Mouse (Mus musculus): Measurements from ENCODE around the gene Dusp1. TPM values are rescaled to one million over a fixed set of nuclear protein-coding genes. Genes with fewer than 3 reads are reported as not detected.

The Dusp1 gene
- total RNA-seq, 1 experiment from 2014 or later: 198 TPM

DNA sequence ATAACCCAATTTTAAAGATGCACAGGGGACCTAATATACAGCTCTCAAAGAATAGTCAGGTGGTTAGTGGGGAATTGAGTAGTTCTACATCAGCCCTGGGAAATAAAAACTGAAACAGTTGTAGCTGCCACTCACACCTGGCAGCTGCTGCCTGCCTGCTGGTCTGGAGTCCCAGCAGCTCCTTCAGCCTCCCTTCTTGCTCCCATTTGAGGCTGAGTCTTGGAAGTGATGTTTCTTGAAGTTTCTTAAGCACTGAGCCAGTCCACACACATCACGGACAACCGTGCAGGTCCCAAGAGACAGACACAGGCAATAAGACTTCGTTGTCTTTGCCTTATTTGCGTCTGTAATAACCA, 5.9 kb upstream of the Dusp1 start:
- no peak for ATAC-seq (replicated peaks; ENCODE audit: insufficient number of reproducible peaks, low FRiP score, low TSS enrichment, poor library complexity, severe bottlenecking)

DNA sequence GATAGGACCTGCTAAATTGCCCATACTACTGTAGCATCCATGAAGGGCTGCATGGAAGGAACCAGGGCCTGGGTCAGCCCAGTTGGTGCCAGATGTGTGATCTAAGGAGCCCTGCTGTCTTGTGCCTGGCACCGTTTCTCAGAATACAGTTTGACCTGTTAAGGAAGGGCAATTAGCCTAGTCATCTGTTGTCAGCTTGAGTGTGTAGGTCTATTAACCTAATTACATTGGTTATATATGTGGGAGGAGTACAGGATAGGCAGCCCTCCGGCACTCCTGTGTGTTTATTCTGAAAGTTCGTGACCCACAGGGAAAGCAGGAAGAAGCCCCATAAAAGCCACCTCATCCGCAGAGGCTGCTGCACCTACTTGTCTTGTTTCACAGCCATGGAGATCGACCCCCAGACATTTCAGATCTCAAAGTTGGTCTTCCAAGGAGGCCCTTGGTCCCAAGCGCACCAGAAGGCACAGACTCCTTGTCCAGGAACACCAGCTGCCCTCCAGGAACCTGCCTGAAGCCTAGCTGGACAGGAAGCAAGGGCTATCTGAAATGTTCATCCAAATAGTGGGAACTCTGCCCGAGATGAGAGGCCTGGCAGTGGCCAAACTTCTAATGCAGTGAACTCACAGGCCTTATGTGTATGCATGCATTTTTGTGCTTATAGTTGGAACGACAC, 5.4 kb upstream of the Dusp1 start:
- ATAC-seq (replicated peaks; ENCODE audit: insufficient number of reproducible peaks, low FRiP score, low TSS enrichment, poor library complexity, severe bottlenecking): no peak

DNA sequence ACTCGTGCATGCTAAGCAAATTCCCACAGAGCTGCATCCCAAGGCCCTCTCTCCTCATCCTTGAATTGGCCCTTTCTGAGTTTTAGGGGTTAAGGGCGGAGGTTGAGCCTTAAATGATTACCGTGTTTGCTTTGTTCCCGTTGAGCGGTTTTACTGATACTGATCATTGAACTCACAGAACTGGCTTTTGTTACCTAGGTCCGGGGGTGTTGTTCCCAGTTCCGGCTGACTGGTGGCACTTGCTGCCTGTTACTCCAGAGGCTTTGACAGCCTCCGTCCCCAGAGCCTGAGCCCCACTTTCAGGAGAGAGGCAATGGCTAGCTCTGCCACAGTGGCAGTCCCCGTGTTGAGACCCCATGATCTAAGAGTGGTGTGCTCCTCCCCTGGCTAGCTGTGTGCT, 2.5 kb upstream of the Dusp1 start:
- no peak for ATAC-seq (replicated peaks; ENCODE audit: insufficient number of reproducible peaks, low FRiP score, low TSS enrichment, poor library complexity, severe bottlenecking)

DNA sequence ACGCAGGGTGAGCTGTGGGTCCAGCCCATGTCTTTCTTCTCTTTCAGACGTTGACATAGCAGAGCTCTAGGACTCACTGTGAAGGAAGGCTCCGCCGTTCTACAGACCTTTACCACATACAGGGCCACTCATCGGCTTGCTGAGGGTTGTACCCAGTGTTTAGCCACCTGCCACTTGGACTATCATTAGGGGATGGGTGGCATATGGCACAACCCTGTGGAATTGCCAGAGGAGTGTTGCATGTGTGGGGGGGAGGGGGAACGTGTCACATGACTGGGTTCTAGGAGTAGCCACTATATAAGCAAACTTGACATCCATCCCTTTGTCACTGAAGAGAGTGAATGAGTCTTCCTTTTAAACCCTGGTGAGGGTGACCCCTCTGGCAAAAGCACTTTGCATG, 1.5 kb upstream of the Dusp1 start:
- no peak for ATAC-seq (replicated peaks; ENCODE audit: insufficient number of reproducible peaks, low FRiP score, low TSS enrichment, poor library complexity, severe bottlenecking)

DNA sequence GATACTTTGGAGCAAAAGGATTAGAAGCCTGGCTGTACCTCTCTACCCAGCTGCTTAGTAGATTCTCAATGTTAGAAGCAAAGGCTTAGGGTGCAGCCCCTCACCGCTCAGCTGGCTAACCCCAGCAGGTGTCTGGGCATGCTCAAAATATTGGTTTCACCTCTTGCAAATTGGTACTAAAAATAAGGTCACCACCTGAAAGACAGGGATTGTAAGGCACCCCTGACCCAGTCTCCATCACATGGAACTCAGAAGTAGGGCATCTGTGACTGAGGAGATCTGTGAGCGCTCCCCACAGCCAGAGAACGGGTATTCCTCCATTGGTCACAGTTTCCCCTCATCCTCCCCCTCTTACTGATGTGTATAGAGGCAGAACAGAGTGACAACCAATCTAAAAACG, 364 bp upstream of the Dusp1 start:
- ATAC-seq (replicated peaks; ENCODE audit: insufficient number of reproducible peaks, low FRiP score, low TSS enrichment, poor library complexity, severe bottlenecking): no peak

DNA sequence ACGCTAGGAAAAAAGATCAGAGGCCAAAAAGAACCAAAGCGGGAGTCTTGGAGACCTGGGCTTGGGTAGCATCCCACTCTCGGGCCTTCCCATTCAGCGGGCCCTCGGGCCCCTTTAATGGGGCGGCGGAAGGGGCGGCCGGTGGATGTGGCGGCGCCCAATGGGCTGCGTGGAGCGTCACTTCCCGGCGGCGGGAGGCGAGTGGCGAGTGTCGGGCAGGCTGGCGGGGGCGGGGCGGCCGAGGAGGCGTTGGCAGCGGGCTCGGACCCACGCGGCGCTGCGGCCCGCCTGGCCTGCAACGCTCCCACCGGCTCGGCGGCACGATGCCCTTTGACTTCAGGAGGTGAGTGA, 663 bp downstream of the Dusp1 start, which contains the start of gene Ergic1:
Ergic1 (plus strand) TSS at position 200 of the 351 bp plus-strand sequence.
- ATAC-seq (replicated peaks; ENCODE audit: insufficient number of reproducible peaks, low FRiP score, low TSS enrichment, poor library complexity, severe bottlenecking): peak; percentile 90

DNA sequence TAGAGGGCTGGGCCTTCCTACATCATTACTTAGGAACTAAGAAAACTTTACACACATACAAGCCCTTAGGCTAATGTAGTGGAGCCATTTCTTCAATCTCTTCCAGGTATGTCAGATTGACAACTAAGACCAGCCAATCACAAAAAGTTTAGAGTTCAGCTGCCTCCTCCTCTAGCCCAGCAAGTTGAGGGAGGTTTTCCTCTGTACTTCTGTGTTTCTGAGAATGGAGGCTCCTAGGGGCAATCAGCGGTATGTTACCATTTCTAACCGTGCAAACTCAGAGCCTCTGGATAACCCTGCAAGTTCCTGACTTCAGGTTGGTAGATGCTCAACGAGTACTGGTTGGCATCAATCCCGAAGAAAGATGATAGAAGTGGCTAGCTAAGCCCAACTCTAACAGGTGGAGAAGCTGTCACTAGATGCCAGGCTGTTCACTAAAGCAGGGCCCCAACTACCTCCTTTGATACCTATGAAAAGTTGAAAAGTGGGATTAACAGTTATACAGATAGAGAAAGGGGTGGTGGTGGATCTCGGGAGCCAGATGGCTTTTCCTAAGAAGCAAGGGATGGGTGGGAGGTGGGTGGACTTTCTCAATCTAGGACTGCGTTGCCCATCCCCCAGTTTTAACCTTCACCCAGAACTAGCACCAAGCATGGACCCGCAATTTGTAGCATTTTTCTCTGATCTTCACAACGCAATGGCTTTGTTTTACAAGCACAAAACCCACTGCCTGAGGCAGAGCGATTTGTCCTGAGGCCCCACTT, 1.2 kb downstream of the Dusp1 start:
- ATAC-seq (replicated peaks; ENCODE audit: insufficient number of reproducible peaks, low FRiP score, low TSS enrichment, poor library complexity, severe bottlenecking): no peak

DNA sequence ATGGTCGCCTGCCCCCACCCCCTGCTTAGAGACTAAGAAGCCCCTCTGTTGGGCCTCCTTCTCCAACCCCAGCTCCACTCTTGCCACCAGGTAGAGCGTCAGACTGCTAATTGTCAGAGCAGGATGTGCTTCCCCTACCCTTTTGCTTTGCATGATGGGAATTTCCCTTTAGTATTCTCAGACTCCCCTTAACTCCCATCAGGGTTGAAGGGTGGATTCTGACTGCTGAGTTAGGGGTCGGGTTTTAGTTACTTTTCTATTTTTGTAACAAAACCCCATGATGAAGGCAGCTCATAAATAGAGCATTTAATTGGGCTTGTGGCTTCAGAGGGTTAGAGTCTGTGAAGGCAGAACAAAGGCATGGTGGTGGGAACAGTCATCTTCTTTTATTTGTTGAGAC, 8.9 kb downstream of the Dusp1 start:
- no peak for ATAC-seq (replicated peaks; ENCODE audit: insufficient number of reproducible peaks, low FRiP score, low TSS enrichment, poor library complexity, severe bottlenecking)

DNA sequence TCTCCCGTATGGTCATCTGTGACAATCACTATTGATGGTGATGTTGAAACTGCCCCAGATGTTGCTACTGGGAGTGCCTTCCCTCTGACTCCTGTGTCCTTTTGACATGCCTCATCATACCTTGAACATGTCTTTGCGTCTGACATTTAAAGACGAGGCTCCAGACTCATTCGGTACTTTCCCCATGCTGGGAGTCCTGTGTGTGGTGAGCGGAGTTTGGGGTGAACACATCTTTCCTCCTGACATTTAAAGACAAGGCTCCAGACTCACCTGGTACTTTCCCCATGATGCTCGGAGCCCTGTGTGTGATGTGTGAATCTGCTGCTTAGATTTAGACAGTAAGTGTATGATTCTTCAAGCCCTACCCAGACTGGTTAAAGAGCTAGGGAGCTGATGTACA, 10.8 kb downstream of the Dusp1 start:
- no peak for ATAC-seq (replicated peaks; ENCODE audit: insufficient number of reproducible peaks, low FRiP score, low TSS enrichment, poor library complexity, severe bottlenecking)

DNA sequence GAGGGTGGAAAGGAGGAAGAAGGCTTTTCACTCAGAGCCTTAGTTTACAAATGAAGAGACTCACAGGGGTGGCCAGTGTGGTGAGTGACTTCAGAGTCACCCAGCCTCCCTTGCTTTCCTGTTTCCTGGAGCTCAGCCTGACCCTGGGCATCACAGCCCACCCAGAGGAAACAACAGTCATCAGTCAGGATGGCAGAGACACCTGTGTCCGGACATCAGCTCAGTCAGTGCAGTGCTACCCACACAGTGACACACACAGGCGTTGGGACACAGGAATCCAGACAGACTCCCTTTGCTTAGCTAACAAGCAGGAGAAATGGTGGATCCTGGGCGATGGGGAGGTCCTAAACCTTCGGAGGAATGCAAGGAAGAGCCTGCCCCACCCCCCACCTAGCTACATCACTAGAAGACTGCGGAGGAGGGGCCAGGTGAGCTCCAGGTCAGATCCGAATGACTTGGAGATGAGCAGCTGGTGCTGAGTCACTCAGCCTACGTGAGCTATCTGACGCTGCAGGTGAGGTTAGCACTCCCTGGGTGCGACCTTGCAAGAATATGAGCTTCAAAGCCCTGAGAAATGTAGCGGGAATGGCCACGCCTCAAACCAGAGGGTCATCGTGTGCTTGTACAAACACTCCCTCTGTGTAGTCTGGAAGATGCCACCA, 12.6 kb downstream of the Dusp1 start:
- ATAC-seq (replicated peaks; ENCODE audit: insufficient number of reproducible peaks, low FRiP score, low TSS enrichment, poor library complexity, severe bottlenecking): no peak

DNA sequence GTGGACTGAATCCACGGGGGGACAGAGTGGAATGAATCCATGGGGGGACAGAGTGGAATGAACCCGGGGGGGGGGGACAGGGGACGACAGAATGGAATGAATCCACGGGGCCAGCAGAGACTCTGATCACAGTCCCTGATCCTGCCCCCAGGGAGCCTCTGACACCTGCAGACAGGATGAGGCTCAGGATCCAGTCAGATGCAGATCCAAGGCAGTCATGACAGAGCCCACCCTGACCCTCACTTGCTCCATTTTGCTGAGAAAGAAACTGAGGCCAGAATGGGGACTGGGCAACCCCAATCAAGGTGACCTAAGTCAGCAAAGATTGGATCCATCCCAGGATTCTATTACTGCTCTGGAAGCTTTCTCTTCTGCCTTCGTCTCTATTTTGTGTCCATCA, 13.4 kb downstream of the Dusp1 start:
- ATAC-seq (replicated peaks; ENCODE audit: insufficient number of reproducible peaks, low FRiP score, low TSS enrichment, poor library complexity, severe bottlenecking): no peak

DNA sequence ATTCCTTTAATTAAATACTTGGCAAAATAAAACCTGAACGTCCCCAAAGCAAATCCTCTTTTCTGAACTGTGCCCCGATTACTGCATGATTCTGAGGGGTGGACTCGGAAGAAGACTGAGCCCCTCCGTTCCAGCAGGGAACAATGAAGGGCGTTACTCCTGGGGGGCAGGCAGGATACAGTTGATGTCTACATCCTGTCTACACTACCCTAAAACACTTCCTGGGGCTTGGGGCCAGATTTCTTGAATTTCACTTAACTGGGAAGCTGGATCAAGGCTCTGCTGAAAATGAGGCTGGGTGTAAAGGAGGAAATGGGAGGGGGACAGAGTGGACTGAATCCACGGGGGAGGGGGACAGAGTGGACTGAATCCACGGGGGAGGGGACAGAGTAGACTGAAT, 14.2 kb downstream of the Dusp1 start:
- no peak for ATAC-seq (replicated peaks; ENCODE audit: insufficient number of reproducible peaks, low FRiP score, low TSS enrichment, poor library complexity, severe bottlenecking)

DNA sequence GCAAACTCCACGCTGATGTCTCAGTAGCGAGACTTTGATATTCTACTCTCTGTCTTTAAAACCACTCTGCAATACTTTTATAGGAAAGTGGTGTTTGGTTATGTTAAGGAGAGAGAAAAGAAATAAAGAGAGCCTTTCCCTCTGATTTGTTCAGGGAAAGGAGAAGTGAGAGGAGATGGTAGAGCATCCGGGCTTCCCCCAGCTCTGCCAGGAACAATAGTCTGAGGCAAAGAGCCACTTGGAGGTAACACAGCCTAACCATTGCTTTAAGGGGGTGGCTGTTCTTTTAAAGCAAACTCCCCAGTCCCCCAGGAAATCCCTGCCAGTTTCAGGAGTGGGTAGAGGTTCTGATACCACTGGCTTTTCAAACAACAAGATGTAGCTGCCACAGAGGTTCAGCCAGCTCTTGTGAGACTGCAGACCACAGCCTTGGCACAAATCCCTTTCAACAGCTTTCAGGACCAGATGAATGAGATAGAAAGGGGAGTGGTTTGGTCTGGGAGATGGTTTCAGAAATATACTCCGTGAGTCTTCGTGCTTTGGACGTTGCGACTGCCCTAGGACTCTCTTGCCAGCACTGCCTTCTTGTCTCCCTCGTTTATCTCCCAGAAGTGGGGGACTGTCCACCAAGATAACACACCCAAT, 17.5 kb downstream of the Dusp1 start:
- 0 out of 2 replicates have a peak, but pooled peaks have one; percentile 40 for ATAC-seq (replicated peaks; ENCODE audit: insufficient number of reproducible peaks, low FRiP score, low TSS enrichment, poor library complexity, severe bottlenecking)

DNA sequence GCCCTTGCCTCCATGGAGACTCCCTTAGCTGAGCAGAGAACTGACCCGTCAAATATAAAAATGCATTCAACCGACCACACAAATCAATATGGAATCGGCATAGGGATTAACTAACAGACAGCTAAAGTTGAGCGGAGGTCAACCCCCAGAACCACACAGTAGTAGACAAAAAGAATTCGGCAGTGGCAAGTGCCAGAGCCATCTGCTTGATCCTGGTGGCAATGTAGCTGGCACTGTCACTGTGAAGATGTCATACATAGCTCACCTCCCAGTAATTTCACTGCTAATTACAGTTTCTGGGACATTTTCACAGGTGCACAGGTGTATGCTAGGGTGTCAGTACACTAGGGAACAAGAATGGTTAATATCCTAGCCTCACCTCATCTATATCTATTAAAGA, 21.8 kb downstream of the Dusp1 start:
- ATAC-seq (replicated peaks; ENCODE audit: insufficient number of reproducible peaks, low FRiP score, low TSS enrichment, poor library complexity, severe bottlenecking): no peak

DNA sequence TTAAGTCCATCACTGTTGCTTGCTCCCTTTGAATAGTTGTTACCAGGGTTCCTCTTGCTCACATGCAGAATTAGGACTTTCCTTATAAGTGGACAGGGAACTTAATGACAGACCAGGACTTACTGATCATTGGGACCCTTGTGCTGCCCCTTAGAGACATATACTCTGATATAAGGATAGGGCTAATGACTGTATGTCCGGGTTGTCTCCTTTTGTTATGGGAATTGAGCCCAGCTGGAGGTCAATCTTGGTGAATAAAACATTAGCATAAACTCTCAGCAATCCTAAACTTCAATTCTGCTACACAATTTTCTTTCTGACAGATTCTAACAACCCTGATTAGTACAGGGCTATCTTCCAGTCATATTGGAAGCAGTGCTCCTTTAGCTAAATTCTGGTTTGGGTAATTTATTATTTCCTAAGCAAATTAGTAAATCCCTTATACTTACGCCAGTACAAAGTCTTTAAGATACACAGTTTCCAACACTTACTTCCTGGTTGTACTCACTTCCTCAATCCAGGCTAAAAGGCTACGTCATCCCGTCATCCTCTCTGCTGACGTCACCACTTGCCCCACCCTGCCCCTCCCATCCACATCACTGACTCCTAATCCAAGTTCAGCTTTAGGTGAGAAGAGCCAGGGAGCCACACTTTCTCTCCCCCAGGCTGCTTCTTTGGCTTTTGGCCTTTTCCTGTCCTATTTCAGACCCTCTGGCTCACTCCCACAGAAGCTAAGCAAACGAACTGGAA, 24.0 kb downstream of the Dusp1 start:
- ATAC-seq (replicated peaks; ENCODE audit: insufficient number of reproducible peaks, low FRiP score, low TSS enrichment, poor library complexity, severe bottlenecking): peak; percentile 52

DNA sequence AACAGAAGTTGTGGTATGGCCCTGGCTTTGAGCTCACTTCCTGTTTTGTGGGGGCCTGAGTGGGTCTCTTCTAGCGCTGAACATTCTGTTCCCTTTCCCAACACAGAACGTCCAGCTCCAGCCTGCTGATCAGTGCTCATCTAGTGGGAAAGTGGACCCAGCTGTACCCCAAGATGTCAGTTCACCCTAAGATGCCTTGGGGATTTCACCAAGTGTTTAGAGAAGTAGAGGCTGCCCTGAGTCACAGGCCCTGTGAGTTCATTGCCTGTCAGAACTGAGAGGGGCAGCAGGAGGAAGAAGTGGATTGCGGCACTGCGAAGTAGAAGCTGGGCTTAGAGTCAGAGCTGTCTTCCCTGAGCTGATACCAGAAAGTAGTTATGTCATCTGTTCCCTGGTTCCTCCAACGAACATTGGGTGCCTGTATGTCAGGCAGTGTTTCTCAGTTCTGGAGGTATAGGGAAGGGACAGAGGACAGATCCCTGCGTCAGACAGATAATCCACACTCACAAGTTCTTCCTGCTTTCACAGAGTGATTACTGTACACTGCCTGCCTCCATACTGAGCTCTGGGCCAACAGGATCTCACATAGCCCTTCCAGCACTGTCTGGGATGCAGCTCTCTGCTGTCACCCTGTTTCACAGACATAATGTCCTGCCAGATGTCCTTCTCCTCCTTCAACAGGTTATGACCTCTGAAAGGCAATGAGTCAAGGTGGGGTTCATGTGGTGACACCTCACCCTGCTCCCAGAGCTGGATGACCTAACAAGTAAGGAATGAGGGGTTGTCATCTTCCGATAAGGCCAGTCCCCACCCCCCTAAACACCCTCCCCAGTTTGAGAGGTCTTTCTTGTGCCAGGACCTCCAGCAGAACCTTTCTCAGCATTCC, 26.4 kb downstream of the Dusp1 start:
- ATAC-seq (replicated peaks; ENCODE audit: insufficient number of reproducible peaks, low FRiP score, low TSS enrichment, poor library complexity, severe bottlenecking): peak; percentile 34

DNA sequence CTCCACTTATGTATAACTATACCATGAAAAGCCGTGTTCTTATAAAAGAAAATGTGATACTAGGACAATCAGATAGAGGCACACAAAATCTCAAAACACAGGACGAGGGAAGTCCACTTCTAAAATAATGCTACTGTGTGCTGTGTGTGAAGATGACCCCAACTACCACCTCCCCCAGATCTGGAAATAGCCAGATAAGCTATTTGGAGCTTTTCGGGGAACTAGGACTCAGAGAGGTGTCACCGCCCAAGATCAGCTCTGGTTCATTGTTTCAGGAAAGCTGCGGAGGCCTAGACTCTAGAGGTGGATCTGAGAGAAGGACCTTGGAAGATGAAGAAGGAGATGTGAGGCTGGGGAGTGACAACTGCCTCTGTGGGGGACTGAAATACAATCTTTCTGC, 27.2 kb downstream of the Dusp1 start:
- no peak for ATAC-seq (replicated peaks; ENCODE audit: insufficient number of reproducible peaks, low FRiP score, low TSS enrichment, poor library complexity, severe bottlenecking)

DNA sequence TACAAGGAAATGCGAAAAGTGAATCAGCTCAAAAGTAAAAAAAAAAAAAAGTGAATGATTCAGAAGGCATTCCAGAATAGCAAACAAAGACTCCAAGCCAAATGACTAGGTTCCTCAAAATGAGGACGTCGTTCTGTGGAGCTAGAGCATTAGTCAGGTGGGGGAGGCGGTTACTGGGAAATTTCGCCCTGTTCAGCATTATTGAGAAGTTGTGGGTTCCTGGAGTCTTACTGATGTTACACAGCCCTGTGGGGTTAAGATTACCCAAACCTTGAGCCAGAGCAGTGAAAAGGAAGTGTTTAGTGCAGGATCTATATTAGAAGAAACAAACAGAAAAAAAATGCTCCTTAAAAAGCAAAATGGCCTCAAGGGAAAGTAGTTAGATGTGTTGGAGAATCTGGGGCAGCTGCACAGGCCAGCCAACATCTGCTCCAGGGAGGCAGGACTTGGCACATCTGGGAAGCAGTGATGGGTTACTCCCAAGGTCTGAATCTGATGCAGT, 28.0 kb downstream of the Dusp1 start:
- peak; percentile 32 for ATAC-seq (replicated peaks; ENCODE audit: insufficient number of reproducible peaks, low FRiP score, low TSS enrichment, poor library complexity, severe bottlenecking)

Measured in monocyte, adult 5-6 weeks (primary cell).